Mouse (Mus musculus) midbrain, embryonic 15.5 days (tissue): ENCODE data around the gene Gm1330. TPM values are rescaled to one million over a fixed set of nuclear protein-coding genes. Genes with fewer than 3 reads are reported as not detected.
"Not testable (repeated sequence)": the region's sequence is repeated elsewhere in the genome, so short reads cannot be mapped to it uniquely, and the experiment has no call there.

Experiments used
- ATAC-seq: fragments of 200-750 bp; cut with Nextera tagmentation; replicated peaks from 2 replicates; pipeline ENCODE4 v1.8.0; 2017; ENCODE audit warnings: moderate TSS enrichment
- H3K27ac ChIP-seq: fragments of 300-500 bp; sonication (generic); 2 replicates; pipeline ENCODE4 v1.5.1; 2015; ENCODE audit warnings: mild to moderate bottlenecking, inconsistent platforms
- H3K27me3 ChIP-seq: fragments of 300-500 bp; sonication (generic); replicated peaks from 2 replicates; pipeline ENCODE4 v1.6.1; 2015; ENCODE audit warnings: inconsistent platforms
- H3K36me3 ChIP-seq: fragments of 300-500 bp; sonication (generic); replicated peaks from 2 replicates; pipeline ENCODE4 v1.6.1; 2015; ENCODE audit warnings: inconsistent platforms
- H3K4me1 ChIP-seq: fragments of 300-500 bp; sonication (generic); 2 replicates; pipeline ENCODE4 v1.6.1; 2015; ENCODE audit warnings: inconsistent platforms
- H3K4me2 ChIP-seq: fragments of 300-500 bp; sonication (generic); 2 replicates; pipeline ENCODE4 v1.6.1; 2015; ENCODE audit warnings: inconsistent platforms, mild to moderate bottlenecking, moderate library complexity
- H3K4me3 ChIP-seq: fragments of 300-500 bp; sonication (generic); 2 replicates; pipeline ENCODE4 v1.5.1; 2015; ENCODE audit warnings: mild to moderate bottlenecking, inconsistent platforms
- H3K9ac ChIP-seq: fragments of 300-500 bp; sonication (generic); 2 replicates; pipeline ENCODE4 v1.6.1; 2015; ENCODE audit warnings: mild to moderate bottlenecking, inconsistent platforms
- H3K9me3 ChIP-seq: fragments of 300-500 bp; sonication (generic); 2 replicates; pipeline ENCODE4 v1.6.1; 2016; ENCODE audit warnings: inconsistent platforms
- WGBS: fragments of 180-500 bp; shearing (Covaris S2); methylation state at CpG from one replicate; pipeline ENCODE4 v1.1.7; 2015; ENCODE audit warnings: mixed read lengths; 5-methylcytosine and 5-hydroxymethylcytosine counted together
- polyA plus RNA-seq: library from polyadenylated mRNA; unstranded; fragments of >200 nt; fragmentation: Nextera tagmentation; extraction: Ambion mirVana; gene quantifications from 2 replicates; pipeline ENCODE4 v1.2.1, GENCODE M21; 2015

Gm1330 gene
- not detected in 2 replicates for polyA plus RNA-seq

DNA sequence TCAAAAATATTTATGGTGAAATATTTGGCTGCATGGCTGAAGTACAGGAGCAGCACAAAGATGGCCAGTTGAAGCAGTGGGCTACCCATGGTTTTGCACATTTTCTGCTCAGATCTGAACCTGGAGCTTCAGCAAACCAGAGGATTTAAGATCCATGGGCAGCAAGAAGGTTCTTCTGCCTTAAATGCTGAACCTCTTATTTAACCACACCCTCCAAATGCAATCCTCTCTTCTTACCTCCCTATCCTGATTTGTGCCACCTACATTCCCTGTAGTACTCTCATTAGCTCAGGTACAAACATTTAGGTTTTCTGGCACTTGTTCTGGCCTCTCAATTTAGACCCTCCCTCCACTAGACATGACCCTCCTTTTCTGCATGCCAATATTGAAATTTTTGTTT, at the start of gene Gm1330:
Gene Gm1330, minus strand, starts transcription at position 101 of the 400 bp plus-strand sequence.
- no peak within 1 kb of the TSS for H3K4me3 ChIP-seq
- ATAC-seq: no peak
- no peaks in the 10 kb centered on the region for H3K9me3 ChIP-seq
- no peaks in the 10 kb centered on the region for H3K4me1 ChIP-seq
- H3K27ac ChIP-seq: no peak within 1 kb of the TSS
- H3K9ac ChIP-seq: no peak within 1 kb of the TSS
- H3K27me3 ChIP-seq: no peaks in the 10 kb centered on the region
- no peaks in the 10 kb centered on the region for H3K36me3 ChIP-seq
- no peak within 1 kb of the TSS for H3K4me2 ChIP-seq

DNA sequence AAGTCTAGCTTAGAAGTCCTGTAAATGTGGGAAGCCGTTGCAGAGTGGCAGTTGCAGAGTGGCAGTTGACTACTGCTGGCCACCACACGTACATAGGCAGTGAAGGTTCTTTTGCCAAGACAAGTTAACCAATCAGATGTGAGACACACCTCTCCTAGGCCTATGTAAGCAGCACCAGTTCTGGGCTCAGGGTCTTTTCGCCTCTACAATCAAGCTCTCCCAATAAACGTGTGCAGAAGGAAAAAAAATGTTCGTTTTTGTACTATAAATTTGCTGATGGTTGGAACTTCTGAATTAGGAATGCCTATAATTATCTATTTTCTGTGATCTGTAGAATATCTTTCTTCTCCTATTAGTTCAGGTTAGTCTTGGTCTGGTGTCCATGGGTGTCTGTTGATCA, 14.1 kb upstream of the Gm1330 start, which contains the start of gene Gm10750:
Gene Gm10750, minus strand, starts transcription at position 101 of the 400 bp plus-strand sequence.
- not testable (repeated sequence) for ATAC-seq, H3K4me2 ChIP-seq, H3K27ac ChIP-seq, H3K27me3 ChIP-seq, H3K36me3 ChIP-seq, H3K4me3 ChIP-seq, H3K9ac ChIP-seq, H3K4me1 ChIP-seq, H3K9me3 ChIP-seq
- 77% methylated on average over 5 of the region's 5 CpGs for WGBS

DNA sequence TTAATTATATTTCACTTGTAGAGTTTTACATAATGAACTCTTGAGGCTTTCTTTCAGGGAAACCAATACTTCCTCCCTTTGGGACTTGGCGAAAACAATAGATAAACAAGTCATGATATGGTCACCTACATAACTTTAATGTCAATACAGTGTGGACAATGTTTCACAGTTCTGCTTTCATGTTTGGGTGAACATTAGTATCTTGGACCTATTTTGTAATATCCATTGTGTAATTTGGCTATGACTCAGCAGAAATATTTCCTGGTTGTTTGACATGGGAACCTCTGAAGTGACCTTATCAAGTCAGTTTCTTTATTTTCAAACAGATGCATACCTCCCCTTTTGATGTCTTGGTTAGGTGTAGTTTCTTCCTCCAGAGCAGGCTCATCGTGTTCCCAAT, 1.8 kb upstream of the Gm1330 start:
- Histone ChIP-seq H3K4me1 (no peaks in the 10 kb centered on the region), H3K9ac (no peak overlapping the region), H3K4me3 (no peak overlapping the region), H3K36me3 (no peaks in the 10 kb centered on the region), H3K27me3 (no peaks in the 10 kb centered on the region), H3K27ac (no peak overlapping the region), H3K4me2 (no peak overlapping the region), H3K9me3 (no peaks in the 10 kb centered on the region)
- 79% methylated on average over 2 of the region's 2 CpGs for WGBS
- ATAC-seq: no peak

DNA sequence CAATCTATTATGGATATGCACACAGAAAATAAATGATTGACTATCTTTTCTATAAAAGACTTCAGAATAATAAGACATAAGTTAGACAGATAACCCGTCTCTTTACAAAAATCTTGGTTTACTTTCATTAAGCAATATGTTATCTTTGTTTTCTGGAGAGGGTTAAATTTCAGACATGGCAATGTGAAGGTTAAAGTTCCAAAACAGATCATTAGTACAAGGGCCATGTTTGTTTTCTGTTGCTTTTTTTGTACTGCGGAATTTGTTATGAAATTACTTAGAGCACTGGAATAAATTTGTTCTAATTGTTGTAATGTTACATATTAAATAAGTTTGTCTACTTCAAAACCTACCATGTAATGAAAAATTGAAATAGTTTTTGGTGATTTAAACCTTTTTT, 7.9 kb downstream of the Gm1330 start:
- no peak overlapping the region for H3K27ac ChIP-seq
- no peak overlapping the region for H3K4me2 ChIP-seq
- 87% methylated on average over 2 of the region's 2 CpGs for WGBS
- 0 out of 2 replicates have a peak, but pooled peaks cover 3% of the 10 kb centered on the region for H3K9me3 ChIP-seq
- H3K36me3 ChIP-seq: no peaks in the 10 kb centered on the region
- H3K4me3 ChIP-seq: no peak overlapping the region
- no peaks in the 10 kb centered on the region for H3K4me1 ChIP-seq
- no peaks in the 10 kb centered on the region for H3K27me3 ChIP-seq
- no peak for ATAC-seq
- H3K9ac ChIP-seq: no peak overlapping the region

Other genes with a start within 250 kb of the Gm1330 start
- not detected in 2 replicates for gene Cst11, start 231.8 kb downstream of the Gm1330 start, polyA plus RNA-seq
- not detected in 2 replicates for gene 8030411F24Rik, start 221.2 kb downstream of the Gm1330 start, polyA plus RNA-seq
- not detected in 2 replicates for gene Cst12, start 213.9 kb downstream of the Gm1330 start, polyA plus RNA-seq
- gene Cst8, start 204.5 kb downstream of the Gm1330 start, polyA plus RNA-seq: not detected in 2 replicates
- gene Cst13, start 183.2 kb downstream of the Gm1330 start, polyA plus RNA-seq: not detected in 2 replicates
- not detected in 2 replicates for gene Cst9, start 168.1 kb downstream of the Gm1330 start, polyA plus RNA-seq
- not detected in 2 replicates for gene 9230104L09Rik, start 138.2 kb downstream of the Gm1330 start, polyA plus RNA-seq
- gene Cst3, start 127.6 kb downstream of the Gm1330 start, polyA plus RNA-seq: 514 and 563 TPM in 2 replicates
- gene Gm10750, start 14.0 kb upstream of the Gm1330 start, polyA plus RNA-seq: not detected in 2 replicates